Mouse (Mus musculus) liver, embryonic 15.5 days (tissue): Measurements from ENCODE around the gene Zfp579. TPM values are rescaled to one million over a fixed set of nuclear protein-coding genes. Genes with fewer than 3 reads are reported as not detected.
"Not testable (repeated sequence)": the region's sequence is repeated elsewhere in the genome, so short reads cannot be mapped to it uniquely, and the experiment has no call there.

ENCODE experiments used
- ATAC-seq: fragments of 200-750 bp; cut with Nextera tagmentation; 2 replicates; pipeline ENCODE4 v1.8.0; 2017; ENCODE audit warnings: moderate number of reproducible peaks, mild to moderate bottlenecking, moderate library complexity; ENCODE audit not compliant: insufficient read depth
- H3K27ac ChIP-seq: fragments of 300-500 bp; sonication (generic); replicated peaks from 2 replicates; pipeline ENCODE4 v1.5.1; 2015; ENCODE audit warnings: mild to moderate bottlenecking, inconsistent platforms
- H3K27me3 ChIP-seq: fragments of 300-500 bp; sonication (generic); 2 replicates; pipeline ENCODE4 v1.6.1; 2015; ENCODE audit warnings: mild to moderate bottlenecking, inconsistent platforms
- H3K36me3 ChIP-seq: fragments of 300-500 bp; sonication (generic); replicated peaks from 2 replicates; pipeline ENCODE4 v1.6.1; 2015; ENCODE audit warnings: moderate library complexity, mild to moderate bottlenecking, inconsistent platforms
- H3K4me1 ChIP-seq: fragments of 300-500 bp; sonication (generic); replicated peaks from 2 replicates; pipeline ENCODE4 v1.6.1; 2015; ENCODE audit warnings: inconsistent platforms
- H3K4me2 ChIP-seq: fragments of 300-500 bp; sonication (generic); 2 replicates; pipeline ENCODE4 v1.6.1; 2015; ENCODE audit warnings: moderate library complexity, mild to moderate bottlenecking, inconsistent platforms
- H3K4me3 ChIP-seq: fragments of 300-500 bp; sonication (generic); replicated peaks from 2 replicates; pipeline ENCODE4 v1.5.1; 2015; ENCODE audit warnings: mild to moderate bottlenecking, inconsistent platforms
- H3K9ac ChIP-seq: fragments of 300-500 bp; sonication (generic); 2 replicates; pipeline ENCODE4 v1.6.1; 2015; ENCODE audit warnings: moderate library complexity, mild to moderate bottlenecking, inconsistent platforms
- H3K9me3 ChIP-seq: fragments of 300-500 bp; sonication (generic); replicated peaks from 2 replicates; pipeline ENCODE4 v1.6.1; 2016; ENCODE audit warnings: inconsistent platforms
- WGBS: fragments of 180-500 bp; shearing (Covaris S2); methylation state at CpG from one replicate; pipeline ENCODE4 v1.1.7; 2015; ENCODE audit warnings: mixed read lengths; ENCODE audit not compliant: insufficient replicate concordance; 5-methylcytosine and 5-hydroxymethylcytosine counted together
- polyA plus RNA-seq: library from polyadenylated mRNA; unstranded; fragments of >200 nt; fragmentation: Nextera tagmentation; extraction: Ambion mirVana; gene quantifications from 2 replicates; pipeline ENCODE4 v1.2.1, GENCODE M21; 2015

Zfp579 gene
- polyA plus RNA-seq, 1 experiment from 2014 or later, result 3.3 TPM

- peaks cover 81% of the 10 kb centered on the region for H3K36me3 ChIP-seq
- peaks cover 28% of the 10 kb centered on the region for H3K9me3 ChIP-seq
- H3K9ac ChIP-seq, result no peak overlapping the region
- ATAC-seq, result no peak
- H3K27me3 ChIP-seq, result no peaks in the 10 kb centered on the region
- no peak overlapping the region for H3K4me3 ChIP-seq
- H3K4me1 ChIP-seq, result no peaks in the 10 kb centered on the region
- WGBS, result 90% methylated on average over 63 of the region's 63 CpGs
- H3K4me2 ChIP-seq, result no peak overlapping the region
- H3K27ac ChIP-seq, result no peak overlapping the region
Measured at GRCm38 (mm10) chr7:5030554-5031275, 34.8 kb upstream of the Zfp579 start.

DNA sequence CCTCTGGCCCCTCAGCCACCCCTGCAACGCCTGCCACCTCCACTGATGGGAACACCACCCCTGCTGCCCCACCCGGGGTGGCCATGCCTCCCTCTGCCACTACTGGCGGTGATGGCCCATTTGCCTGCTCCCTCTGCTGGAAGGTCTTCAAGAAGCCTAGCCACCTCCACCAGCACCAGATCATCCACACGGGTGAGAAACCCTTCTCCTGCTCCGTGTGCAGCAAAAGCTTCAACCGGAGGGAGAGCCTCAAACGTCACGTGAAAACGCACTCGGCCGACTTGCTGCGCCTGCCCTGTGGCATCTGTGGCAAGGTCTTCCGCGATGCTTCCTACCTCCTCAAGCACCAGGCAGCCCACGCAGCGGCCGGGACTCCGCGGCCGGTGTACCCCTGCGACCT, 34.0 kb upstream of the Zfp579 start:
- no peak overlapping the region for H3K9ac ChIP-seq
- H3K27me3 ChIP-seq, result no peaks in the 10 kb centered on the region
- no peak overlapping the region for H3K4me3 ChIP-seq
- peaks cover 80% of the 10 kb centered on the region for H3K36me3 ChIP-seq
- no peak for ATAC-seq
- 90% methylated on average over 21 of the region's 21 CpGs for WGBS
- H3K4me1 ChIP-seq, result no peaks in the 10 kb centered on the region
- no peak overlapping the region for H3K4me2 ChIP-seq
- H3K9me3 ChIP-seq, result peaks cover 28% of the 10 kb centered on the region
- H3K27ac ChIP-seq, result no peak overlapping the region

GRCm38 (mm10) chr7:5029543-5029942, 33.6 kb upstream of the Zfp579 start:
- Histone ChIP-seq H3K36me3 (peaks cover 79% of the 10 kb centered on the region), H3K9me3 (peaks cover 28% of the 10 kb centered on the region), H3K9ac (no peak overlapping the region), H3K27me3 (no peaks in the 10 kb centered on the region), H3K4me1 (no peaks in the 10 kb centered on the region), H3K4me3 (no peak overlapping the region), H3K27ac (no peak overlapping the region), H3K4me2 (no peak overlapping the region)
- ATAC-seq, result no peak
- 88% methylated on average over 22 of the region's 22 CpGs for WGBS

GRCm38 (mm10) chr7:5021197-5021596, 25.2 kb upstream of the Zfp579 start:
- ATAC-seq, result no peak
- H3K4me2 ChIP-seq, result peak overlapping the region; percentile 78
- H3K36me3 ChIP-seq, result peaks cover 46% of the 10 kb centered on the region

GRCm38 (mm10) chr7:5020685-5021084, 24.7 kb upstream of the Zfp579 start:
- Histone ChIP-seq H3K36me3 (peaks cover 42% of the 10 kb centered on the region), H3K4me2 (peak overlapping the region; percentile 78), H3K9me3 (no peaks in the 10 kb centered on the region), H3K27me3 (no peaks in the 10 kb centered on the region), H3K9ac (peak overlapping the region; percentile 94), H3K4me1 (peaks cover 43% of the 10 kb centered on the region), H3K27ac (peak overlapping the region; percentile 94), H3K4me3 (peak overlapping the region; percentile 81)
- peak; percentile 23 for ATAC-seq
- WGBS, result under 1% methylated on average over 15 of the region's 15 CpGs

More at GRCm38 (mm10) chr7:5021197-5021596, 25.2 kb upstream of the Zfp579 start:
- peak overlapping the region; percentile 94 for H3K27ac ChIP-seq
- H3K4me1 ChIP-seq, result peaks cover 38% of the 10 kb centered on the region
- no peaks in the 10 kb centered on the region for H3K27me3 ChIP-seq
- H3K9me3 ChIP-seq, result no peaks in the 10 kb centered on the region
- H3K4me3 ChIP-seq, result peak overlapping the region; percentile 81
- WGBS, result 43% methylated on average over 5 of the region's 5 CpGs
- peak overlapping the region; percentile 94 for H3K9ac ChIP-seq

- peak within 1 kb of the TSS; percentile 78 for H3K4me2 ChIP-seq
- peak; percentile 86 for ATAC-seq
- peak within 1 kb of the TSS; percentile 94 for H3K27ac ChIP-seq
- H3K27me3 ChIP-seq, result no peaks in the 10 kb centered on the region
- peak within 1 kb of the TSS; percentile 81 for H3K4me3 ChIP-seq
- H3K9ac ChIP-seq, result peak within 1 kb of the TSS; percentile 94
- under 1% methylated on average over 49 of the region's 49 CpGs for WGBS
- peaks cover 45% of the 10 kb centered on the region for H3K4me1 ChIP-seq
- H3K36me3 ChIP-seq, result peaks cover 41% of the 10 kb centered on the region
- no peaks in the 10 kb centered on the region for H3K9me3 ChIP-seq
Measured at GRCm38 (mm10) chr7:5020000-5020681, 24.2 kb upstream of the Zfp579 start, which contains the start of the genes Zfp865 and Ccdc106. Gene Zfp865, plus strand, starts transcription at chr7:5020376. Gene Ccdc106, plus strand, starts transcription at chr7:5020553.

GRCm38 (mm10) chr7:5019576-5019975, 23.6 kb upstream of the Zfp579 start:
- H3K4me2 ChIP-seq, result peak overlapping the region; percentile 78
- H3K27ac ChIP-seq, result peak overlapping the region; percentile 94
- not testable (repeated sequence) for H3K27me3 ChIP-seq, ATAC-seq, H3K9me3 ChIP-seq
- peak overlapping the region; percentile 81 for H3K4me3 ChIP-seq
- 20% methylated on average over 8 of the region's 8 CpGs for WGBS
- peaks cover 45% of the 10 kb centered on the region for H3K4me1 ChIP-seq
- peaks cover 36% of the 10 kb centered on the region for H3K36me3 ChIP-seq
- H3K9ac ChIP-seq, result peak overlapping the region; percentile 94; the same call in 1 of the 2 replicates

- H3K36me3 ChIP-seq, result peaks cover 28% of the 10 kb centered on the region
- no peak overlapping the region for H3K9ac ChIP-seq
- H3K27me3 ChIP-seq, result no peaks in the 10 kb centered on the region
- 90% methylated on average over 21 of the region's 21 CpGs for WGBS
- no peak overlapping the region for H3K4me2 ChIP-seq
- no peak overlapping the region for H3K4me3 ChIP-seq
- ATAC-seq, result no peak
- peaks cover 57% of the 10 kb centered on the region for H3K4me1 ChIP-seq
- H3K27ac ChIP-seq, result no peak overlapping the region
- no peaks in the 10 kb centered on the region for H3K9me3 ChIP-seq
Measured at GRCm38 (mm10) chr7:5017931-5018330, 22.0 kb upstream of the Zfp579 start.

- Histone ChIP-seq H3K36me3 (peaks cover 28% of the 10 kb centered on the region), H3K27me3 (no peaks in the 10 kb centered on the region), H3K9me3 (no peaks in the 10 kb centered on the region), H3K27ac (no peak overlapping the region), H3K4me1 (peaks cover 55% of the 10 kb centered on the region), H3K9ac (no peak overlapping the region), H3K4me2 (no peak overlapping the region), H3K4me3 (no peak overlapping the region)
- no peak for ATAC-seq
- WGBS, result 82% methylated on average over 16 of the region's 16 CpGs
Measured at GRCm38 (mm10) chr7:5017352-5017751, 21.4 kb upstream of the Zfp579 start.

DNA sequence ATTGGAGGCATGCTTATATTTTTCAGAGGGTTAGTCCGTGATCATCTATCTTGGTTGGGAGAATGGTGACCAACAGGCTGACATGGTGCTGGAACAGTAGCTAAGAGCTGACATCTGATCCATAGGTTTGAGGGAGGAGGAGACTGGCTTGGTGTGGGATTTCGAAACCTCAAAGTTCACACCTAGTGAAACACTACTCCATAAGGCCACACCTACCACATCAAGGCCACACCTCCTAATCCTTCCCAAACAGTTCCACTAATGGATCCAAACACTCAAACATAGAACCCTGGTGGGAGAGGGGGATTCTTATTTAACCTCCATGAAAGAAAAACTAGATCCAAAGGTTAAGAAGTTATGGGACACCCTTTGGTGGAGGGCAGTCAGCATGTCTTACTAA, 21.0 kb upstream of the Zfp579 start:
- no peaks in the 10 kb centered on the region for H3K27me3 ChIP-seq
- peaks cover 50% of the 10 kb centered on the region for H3K4me1 ChIP-seq
- H3K36me3 ChIP-seq, result peaks cover 30% of the 10 kb centered on the region
- no peak overlapping the region for H3K4me2 ChIP-seq
- no peak overlapping the region for H3K27ac ChIP-seq
- ATAC-seq, result no peak
- H3K9ac ChIP-seq, result no peak overlapping the region
- WGBS, result 90% methylated on average over 2 of the region's 2 CpGs
- H3K4me3 ChIP-seq, result no peak overlapping the region
- no peaks in the 10 kb centered on the region for H3K9me3 ChIP-seq

GRCm38 (mm10) chr7:5016057-5016456, 20.1 kb upstream of the Zfp579 start:
- Histone ChIP-seq H3K4me1 (peaks cover 42% of the 10 kb centered on the region), H3K4me3 (peak overlapping the region; percentile 77), H3K9ac (peak overlapping the region; percentile 81), H3K4me2 (peak overlapping the region; percentile 93), H3K27me3 (no peaks in the 10 kb centered on the region), H3K27ac (peak overlapping the region; percentile 98), H3K9me3 (no peaks in the 10 kb centered on the region), H3K36me3 (peaks cover 39% of the 10 kb centered on the region)
- 41% methylated on average over 3 of the region's 3 CpGs for WGBS
- no peak for ATAC-seq
